Mouse (Mus musculus) bone marrow, adult 2 months (tissue): ENCODE data around the gene Slc22a12. TPM values are rescaled to one million over a fixed set of nuclear protein-coding genes. Genes with fewer than 3 reads are reported as not detected.

Experiments
- H3K27ac ChIP-seq: fragments of 200-500 bp; 2 replicates; pipeline ENCODE4 v1.5.1; 2012; ENCODE audit warnings: low read depth, mild to moderate bottlenecking, control low read depth, inconsistent platforms, low read length; ENCODE audit not compliant: control insufficient read depth, poor library complexity, insufficient read depth
- H3K4me1 ChIP-seq: fragments of 200-500 bp; 2 replicates; pipeline ENCODE4 v1.6.1; 2011; ENCODE audit warnings: low read length; ENCODE audit not compliant: control insufficient read depth, insufficient read depth
- H3K4me3 ChIP-seq: fragments of 200-500 bp; replicated peaks from 2 replicates; pipeline ENCODE3; 2011; ENCODE audit warnings: mild to moderate bottlenecking, low read depth, low read length, control low read depth; ENCODE audit not compliant: control insufficient read depth
- CTCF ChIP-seq: fragments of 200-500 bp; IDR thresholded peaks from 2 replicates; pipeline ENCODE4 v1.5.1; 2011; ENCODE audit warnings: low read length, control low read depth; ENCODE audit not compliant: control insufficient read depth, insufficient read depth
- POLR2A ChIP-seq: fragments of 200-500 bp; IDR thresholded peaks from 2 replicates; pipeline ENCODE4 v1.6.1; 2011; ENCODE audit warnings: low read depth, mild to moderate bottlenecking, control low read depth, low read length, borderline replicate concordance; ENCODE audit not compliant: control insufficient read depth
- WGBS: fragments of 180-500 bp; shearing (Covaris S2); methylation state at CpG from one replicate; pipeline ENCODE4 v1.1.7; 2018; 5-methylcytosine and 5-hydroxymethylcytosine counted together
- polyA plus RNA-seq: library from polyadenylated mRNA; stranded (reverse); fragments of >200 nt; gene quantifications from 2 replicates; pipeline ENCODE4 v1.2.4, GENCODE M21; 2011; ENCODE audit warnings: low replicate concordance; ENCODE audit not compliant: missing spikeins, insufficient read depth, insufficient read length

Gene Slc22a12
- polyA plus RNA-seq, 1 experiment, result 1.0 TPM

GRCm38 (mm10) chr19:6530359-6530758 is 12.5 kb downstream of the Slc22a12 start:
- no peak for TF ChIP-seq CTCF
- no peak for TF ChIP-seq POLR2A
- no peak overlapping the region for H3K27ac ChIP-seq
- no peaks in the 10 kb centered on the region for H3K4me1 ChIP-seq
- 50% methylated on average over 13 of the region's 13 CpGs for WGBS
- no peak overlapping the region for H3K4me3 ChIP-seq

- Histone ChIP-seq H3K27ac (no peak overlapping the region), H3K4me3 (no peak overlapping the region), H3K4me1 (no peaks in the 10 kb centered on the region)
- WGBS, result 72% methylated on average over 14 of the region's 14 CpGs
- TF ChIP-seq POLR2A, result no peak
- TF ChIP-seq CTCF, result no peak
Measured at GRCm38 (mm10) chr19:6529265-6529985, 13.4 kb downstream of the Slc22a12 start.

DNA sequence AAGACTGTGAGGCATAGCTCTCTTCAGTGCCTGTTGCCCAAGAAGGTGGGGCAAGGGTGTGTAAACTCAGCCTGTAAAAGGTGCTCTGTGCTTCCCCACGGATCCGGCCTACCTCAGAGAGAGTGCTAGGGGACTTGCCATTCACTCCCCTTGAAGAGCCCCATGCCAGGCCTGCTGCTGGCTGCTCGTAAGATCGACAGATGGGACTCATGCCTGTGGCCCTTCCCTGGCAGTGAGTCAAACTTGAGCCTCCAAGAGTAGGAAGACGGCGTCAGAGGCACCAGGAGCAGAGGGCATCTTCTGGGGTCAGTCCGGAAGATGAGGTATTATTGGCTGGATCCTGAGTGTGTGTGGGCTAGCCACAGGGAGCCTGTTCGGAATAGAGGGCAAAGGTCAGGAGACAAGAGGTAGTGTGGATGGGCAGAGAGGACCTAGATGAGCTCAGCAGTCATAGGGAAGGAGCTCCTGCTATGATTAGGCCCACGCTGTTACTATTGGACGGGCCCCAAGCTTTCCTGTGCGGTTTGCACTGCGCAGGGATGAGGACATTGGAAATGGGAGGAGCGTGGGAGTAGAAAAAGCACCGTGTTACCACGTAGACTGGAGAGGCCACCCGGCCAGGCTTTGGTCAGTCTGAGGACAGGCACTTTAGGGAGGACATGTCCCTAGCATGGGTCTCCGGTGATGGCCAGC is 14.8 kb downstream of the Slc22a12 start:
- Histone ChIP-seq H3K27ac (no peak overlapping the region), H3K4me3 (no peak overlapping the region), H3K4me1 (no peaks in the 10 kb centered on the region)
- WGBS, result 82% methylated on average over 17 of the region's 17 CpGs
- no peak for TF ChIP-seq CTCF
- TF ChIP-seq POLR2A, result no peak

DNA sequence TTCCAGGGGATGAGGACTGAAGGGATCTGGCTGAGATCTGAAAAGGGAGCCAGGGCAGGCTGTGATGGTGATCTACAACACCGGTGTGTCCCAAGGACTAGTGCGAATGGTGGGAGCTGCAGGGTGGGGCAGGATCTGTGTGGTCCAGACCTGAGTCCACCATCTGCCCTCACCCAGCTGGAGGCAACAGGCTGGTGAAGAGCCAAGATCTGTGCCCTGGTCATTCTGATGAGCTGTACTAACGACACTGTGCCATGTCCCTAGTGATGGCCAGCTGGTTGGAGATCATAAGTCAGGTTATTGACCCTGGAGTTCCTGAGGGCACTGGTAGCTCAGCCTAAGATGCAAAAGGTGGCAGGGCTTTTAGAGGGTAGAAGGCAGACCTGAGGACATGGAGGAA is 15.4 kb downstream of the Slc22a12 start:
- 94% methylated on average over 3 of the region's 3 CpGs for WGBS
- H3K4me3 ChIP-seq, result no peak overlapping the region
- TF ChIP-seq POLR2A, result no peak
- TF ChIP-seq CTCF, result no peak
- H3K4me1 ChIP-seq, result no peaks in the 10 kb centered on the region
- H3K27ac ChIP-seq, result no peak overlapping the region

- 82% methylated on average over 9 of the region's 9 CpGs for WGBS
- Histone ChIP-seq H3K4me1 (no peaks in the 10 kb centered on the region), H3K27ac (no peak overlapping the region), H3K4me3 (no peak overlapping the region)
- TF ChIP-seq POLR2A (no peak), CTCF (no peak)
Measured at GRCm38 (mm10) chr19:6526010-6526409, 16.8 kb downstream of the Slc22a12 start.

DNA sequence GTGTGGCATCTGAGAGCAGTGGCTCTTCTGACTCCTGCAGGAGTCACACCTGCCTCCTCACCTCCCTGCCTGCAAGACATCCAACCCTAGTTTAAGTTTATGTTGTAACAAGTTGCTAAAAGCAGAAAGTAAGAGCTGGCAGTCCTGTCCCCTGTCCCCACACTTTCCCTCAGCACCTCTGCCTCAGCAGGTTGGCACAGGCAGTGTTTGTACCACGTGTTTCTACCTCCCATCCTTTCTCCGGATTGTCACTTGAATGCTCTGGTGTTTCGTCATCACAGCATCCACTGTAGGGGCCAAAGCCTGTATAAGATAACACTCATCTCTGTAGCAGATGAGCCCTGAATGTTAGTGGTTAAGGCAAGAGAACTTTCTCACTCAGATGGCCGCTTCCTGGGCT is 17.8 kb downstream of the Slc22a12 start:
- no peak overlapping the region for H3K27ac ChIP-seq
- H3K4me1 ChIP-seq, result no peaks in the 10 kb centered on the region
- TF ChIP-seq POLR2A (no peak), CTCF (no peak)
- 69% methylated on average over 4 of the region's 4 CpGs for WGBS
- H3K4me3 ChIP-seq, result no peak overlapping the region

- H3K4me3 ChIP-seq, result no peak overlapping the region
- 87% methylated on average over 14 of the region's 14 CpGs for WGBS
- TF ChIP-seq CTCF (no peak), POLR2A (no peak)
- no peak overlapping the region for H3K27ac ChIP-seq
- H3K4me1 ChIP-seq, result no peaks in the 10 kb centered on the region
Measured at GRCm38 (mm10) chr19:6522289-6522688, 20.5 kb downstream of the Slc22a12 start.

GRCm38 (mm10) chr19:6521630-6522029 is 21.2 kb downstream of the Slc22a12 start:
- Histone ChIP-seq H3K27ac (no peak overlapping the region), H3K4me1 (no peaks in the 10 kb centered on the region), H3K4me3 (no peak overlapping the region)
- TF ChIP-seq CTCF, result no peak
- no peak for TF ChIP-seq POLR2A
- WGBS, result 86% methylated on average over 3 of the region's 3 CpGs

GRCm38 (mm10) chr19:6519483-6519882 is 23.3 kb downstream of the Slc22a12 start:
- WGBS, result 86% methylated on average over 2 of the region's 2 CpGs
- no peaks in the 10 kb centered on the region for H3K4me1 ChIP-seq
- H3K27ac ChIP-seq, result no peak overlapping the region
- no peak for TF ChIP-seq CTCF
- no peak for TF ChIP-seq POLR2A
- H3K4me3 ChIP-seq, result no peak overlapping the region
